Mouse (Mus musculus): ENCODE measurements around the gene Glis3. TPM values are rescaled to one million over a fixed set of nuclear protein-coding genes. Genes with fewer than 3 reads are reported as not detected.
A peak's percentile ranks its signal among the peaks of the same experiment; 100 is the strongest.

The Glis3 gene
- polyA plus RNA-seq, 1 experiment from 2014 or later, result 4.4 TPM

- WGBS, result 93% methylated on average over 11 of the region's 11 CpGs
- Histone ChIP-seq H3K4me1 (ENCODE audit: control insufficient read depth, insufficient read depth, low read length) (no peaks in the 10 kb centered on the region), H3K9me3 (ENCODE audit: control insufficient read depth, low read length) (no peaks in the 10 kb centered on the region)
Measured at GRCm38 (mm10) chr19:28621608-28622505, 58.0 kb downstream of the Glis3 start.

GRCm38 (mm10) chr19:28617736-28618135, 62.1 kb downstream of the Glis3 start:
- H3K9me3 ChIP-seq (ENCODE audit: control insufficient read depth, low read length), result no peaks in the 10 kb centered on the region
- DNase-seq (no peak), ATAC-seq (ENCODE audit: low FRiP score, low TSS enrichment) (no peak)
- H3K9ac ChIP-seq (replicated peaks; ENCODE audit: low read length), result no peak overlapping the region
- no peaks in the 10 kb centered on the region for H3K4me1 ChIP-seq (ENCODE audit: control insufficient read depth, insufficient read depth, low read length)
- H3K4me3 ChIP-seq (replicated peaks; ENCODE audit: low read depth, low read length), result no peak overlapping the region
- no peak overlapping the region for H3K4me2 ChIP-seq (ENCODE audit: low read length)
- H3K27ac ChIP-seq (replicated peaks; ENCODE audit: low read depth, low read length), result no peak overlapping the region
- peaks cover 7% of the 10 kb centered on the region; the same call in 1 of the 2 replicates for H3K27me3 ChIP-seq (ENCODE audit: control insufficient read depth, insufficient read depth, low read length)
- WGBS, result 86% methylated on average over 7 of the region's 7 CpGs
- no peaks in the 10 kb centered on the region for H3K36me3 ChIP-seq (ENCODE audit: control insufficient read depth, insufficient read depth, low read length)

More at GRCm38 (mm10) chr19:28621608-28622505, 58.0 kb downstream of the Glis3 start:
- ATAC-seq (ENCODE audit: low FRiP score, low TSS enrichment) (no peak), DNase-seq (no peak)
- H3K9ac ChIP-seq (replicated peaks; ENCODE audit: low read length), result no peak overlapping the region
- H3K4me2 ChIP-seq (ENCODE audit: low read length), result no peak overlapping the region
- H3K27me3 ChIP-seq (ENCODE audit: control insufficient read depth, insufficient read depth, low read length), result peaks cover 3% of the 10 kb centered on the region; the same call in 1 of the 2 replicates
- H3K27ac ChIP-seq (replicated peaks; ENCODE audit: low read depth, low read length), result no peak overlapping the region
- no peaks in the 10 kb centered on the region for H3K36me3 ChIP-seq (ENCODE audit: control insufficient read depth, insufficient read depth, low read length)
- H3K4me3 ChIP-seq (replicated peaks; ENCODE audit: low read depth, low read length), result no peak overlapping the region

DNA sequence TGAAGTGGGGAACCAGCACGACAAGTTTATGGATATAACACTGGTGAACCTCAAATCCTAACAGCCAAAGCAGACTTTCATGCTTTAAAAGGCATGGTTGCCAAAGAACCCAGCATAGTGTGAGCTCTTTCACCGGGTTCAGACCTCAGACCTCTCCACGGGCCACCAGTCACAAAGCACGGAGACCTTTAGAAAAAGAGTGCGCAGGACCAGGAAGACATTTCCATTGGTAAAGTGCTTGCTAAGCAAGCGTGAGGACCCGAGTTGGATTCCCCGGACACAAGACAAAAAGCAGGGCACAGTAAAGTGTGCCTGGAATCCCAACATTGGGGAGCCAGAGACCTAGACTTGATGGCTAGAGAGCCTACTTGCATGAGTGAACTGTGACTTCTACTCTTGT, 62.7 kb downstream of the Glis3 start:
- DNase-seq (no peak), ATAC-seq (ENCODE audit: low FRiP score, low TSS enrichment) (no peak)
- no peak overlapping the region for H3K9ac ChIP-seq (replicated peaks; ENCODE audit: low read length)
- no peaks in the 10 kb centered on the region for H3K4me1 ChIP-seq (ENCODE audit: control insufficient read depth, insufficient read depth, low read length)
- no peak overlapping the region for H3K27ac ChIP-seq (replicated peaks; ENCODE audit: low read depth, low read length)
- H3K27me3 ChIP-seq (ENCODE audit: control insufficient read depth, insufficient read depth, low read length), result peaks cover 12% of the 10 kb centered on the region; the same call in 1 of the 2 replicates
- 39% methylated on average over 8 of the region's 8 CpGs for WGBS
- no peak overlapping the region for H3K4me3 ChIP-seq (replicated peaks; ENCODE audit: low read depth, low read length)
- no peaks in the 10 kb centered on the region for H3K9me3 ChIP-seq (ENCODE audit: control insufficient read depth, low read length)
- H3K4me2 ChIP-seq (ENCODE audit: low read length), result no peak overlapping the region
- no peaks in the 10 kb centered on the region for H3K36me3 ChIP-seq (ENCODE audit: control insufficient read depth, insufficient read depth, low read length)

DNA sequence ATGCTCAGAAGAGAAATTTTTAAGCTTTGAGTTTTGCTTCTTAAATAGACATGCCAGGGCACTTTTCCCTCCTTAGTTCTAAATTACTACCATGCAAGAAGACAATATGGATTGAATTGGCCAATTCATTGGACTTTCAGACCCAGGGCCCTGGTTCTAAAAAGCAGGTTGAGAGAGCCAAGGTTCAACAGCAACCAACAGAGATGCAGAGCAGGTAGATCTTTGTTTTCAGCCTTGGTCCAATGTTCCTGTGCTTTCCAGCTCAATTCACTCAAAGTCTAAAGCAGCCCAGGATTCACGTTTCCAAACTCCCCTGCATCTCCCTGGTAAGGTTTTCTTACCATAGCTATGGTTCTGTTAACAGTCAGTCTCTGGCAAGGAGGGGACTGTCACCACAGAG, 63.4 kb downstream of the Glis3 start:
- whole genome bisulfite sequencing, result 44% methylated on average over 1 of the region's 1 CpGs
- no peak overlapping the region for H3K27ac ChIP-seq (replicated peaks; ENCODE audit: low read depth, low read length)
- ATAC-seq (ENCODE audit: low FRiP score, low TSS enrichment), result no peak
- H3K36me3 ChIP-seq (ENCODE audit: control insufficient read depth, insufficient read depth, low read length), result no peaks in the 10 kb centered on the region
- no peak overlapping the region for H3K4me2 ChIP-seq (ENCODE audit: low read length)
- peaks cover 14% of the 10 kb centered on the region; the same call in 1 of the 2 replicates for H3K27me3 ChIP-seq (ENCODE audit: control insufficient read depth, insufficient read depth, low read length)
- no peaks in the 10 kb centered on the region for H3K4me1 ChIP-seq (ENCODE audit: control insufficient read depth, insufficient read depth, low read length)
- H3K9ac ChIP-seq (replicated peaks; ENCODE audit: low read length), result no peak overlapping the region
- H3K4me3 ChIP-seq (replicated peaks; ENCODE audit: low read depth, low read length), result no peak overlapping the region
- H3K9me3 ChIP-seq (ENCODE audit: control insufficient read depth, low read length), result no peaks in the 10 kb centered on the region
- no peak for DNase-seq

- peaks cover 20% of the 10 kb centered on the region; the same call in 1 of the 2 replicates for H3K27me3 ChIP-seq (ENCODE audit: control insufficient read depth, insufficient read depth, low read length)
- H3K4me2 ChIP-seq (ENCODE audit: low read length), result no peak overlapping the region
- H3K4me1 ChIP-seq (ENCODE audit: control insufficient read depth, insufficient read depth, low read length), result peaks cover 14% of the 10 kb centered on the region; the same call in 1 of the 2 replicates
- WGBS, result 96% methylated on average over 10 of the region's 10 CpGs
- H3K36me3 ChIP-seq (ENCODE audit: control insufficient read depth, insufficient read depth, low read length), result no peaks in the 10 kb centered on the region
- H3K9ac ChIP-seq (replicated peaks; ENCODE audit: low read length), result no peak overlapping the region
- ATAC-seq (ENCODE audit: low FRiP score, low TSS enrichment), result no peak
- no peak overlapping the region for H3K4me3 ChIP-seq (replicated peaks; ENCODE audit: low read depth, low read length)
- H3K27ac ChIP-seq (replicated peaks; ENCODE audit: low read depth, low read length), result no peak overlapping the region
- no peaks in the 10 kb centered on the region for H3K9me3 ChIP-seq (ENCODE audit: control insufficient read depth, low read length)
- no peak for DNase-seq
Measured at GRCm38 (mm10) chr19:28612249-28612648, 67.6 kb downstream of the Glis3 start.

- H3K36me3 ChIP-seq (ENCODE audit: control insufficient read depth, insufficient read depth, low read length), result no peaks in the 10 kb centered on the region
- 19% methylated on average over 5 of the region's 5 CpGs for WGBS
- no peaks in the 10 kb centered on the region for H3K9me3 ChIP-seq (ENCODE audit: control insufficient read depth, low read length)
- ATAC-seq (ENCODE audit: low FRiP score, low TSS enrichment) (peak; percentile 74; the same call in 1 of the 2 replicates), DNase-seq (peak; percentile 66)
- peaks cover 26% of the 10 kb centered on the region for H3K27me3 ChIP-seq (ENCODE audit: control insufficient read depth, insufficient read depth, low read length)
- no peak overlapping the region for H3K4me2 ChIP-seq (ENCODE audit: low read length)
- H3K4me1 ChIP-seq (ENCODE audit: control insufficient read depth, insufficient read depth, low read length), result peaks cover 14% of the 10 kb centered on the region; the same call in 1 of the 2 replicates
- 0 out of 2 replicates have a peak overlapping the region, but pooled peaks have one; percentile 37 for H3K27ac ChIP-seq (replicated peaks; ENCODE audit: low read depth, low read length)
- no peak overlapping the region for H3K9ac ChIP-seq (replicated peaks; ENCODE audit: low read length)
- H3K4me3 ChIP-seq (replicated peaks; ENCODE audit: low read depth, low read length), result no peak overlapping the region
Measured at GRCm38 (mm10) chr19:28608747-28609146, 71.1 kb downstream of the Glis3 start.

- no peak overlapping the region for H3K4me3 ChIP-seq (replicated peaks; ENCODE audit: low read depth, low read length)
- H3K4me1 ChIP-seq (ENCODE audit: control insufficient read depth, insufficient read depth, low read length), result peaks cover 14% of the 10 kb centered on the region; the same call in 1 of the 2 replicates
- H3K27ac ChIP-seq (replicated peaks; ENCODE audit: low read depth, low read length), result peak overlapping the region; percentile 37
- no peaks in the 10 kb centered on the region for H3K9me3 ChIP-seq (ENCODE audit: control insufficient read depth, low read length)
- H3K4me2 ChIP-seq (ENCODE audit: low read length), result no peak overlapping the region
- DNase-seq (peak; percentile 70), ATAC-seq (ENCODE audit: low FRiP score, low TSS enrichment) (no peak)
- no peak overlapping the region for H3K9ac ChIP-seq (replicated peaks; ENCODE audit: low read length)
- WGBS, result 36% methylated on average over 6 of the region's 6 CpGs
- H3K36me3 ChIP-seq (ENCODE audit: control insufficient read depth, insufficient read depth, low read length), result no peaks in the 10 kb centered on the region
- peaks cover 23% of the 10 kb centered on the region for H3K27me3 ChIP-seq (ENCODE audit: control insufficient read depth, insufficient read depth, low read length)
Measured at GRCm38 (mm10) chr19:28608277-28608676, 71.6 kb downstream of the Glis3 start.

DNA sequence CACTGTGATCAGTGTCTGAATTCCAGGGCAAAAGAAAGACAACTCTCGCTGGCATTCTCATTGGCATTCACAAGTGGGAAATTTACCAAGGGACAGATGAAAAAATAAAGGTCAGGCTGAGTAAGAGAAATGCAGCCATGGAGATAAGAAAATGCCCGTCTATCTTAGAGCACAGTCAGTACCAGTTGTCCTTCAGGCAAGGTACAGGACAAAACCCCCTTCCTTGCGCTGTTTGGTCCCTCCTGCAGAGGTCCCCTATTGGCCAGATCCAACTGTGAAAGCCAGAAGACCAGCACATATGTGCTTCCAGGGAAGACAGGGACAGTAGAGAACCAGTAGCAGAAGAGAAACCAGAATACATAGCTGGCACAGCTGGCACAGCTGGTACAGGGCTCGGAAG, 79.0 kb downstream of the Glis3 start:
- no peaks in the 10 kb centered on the region for H3K4me1 ChIP-seq (ENCODE audit: control insufficient read depth, insufficient read depth, low read length)
- H3K36me3 ChIP-seq (ENCODE audit: control insufficient read depth, insufficient read depth, low read length), result no peaks in the 10 kb centered on the region
- ATAC-seq (ENCODE audit: low FRiP score, low TSS enrichment) (no peak), DNase-seq (no peak)
- H3K27me3 ChIP-seq (ENCODE audit: control insufficient read depth, insufficient read depth, low read length), result peaks cover 5% of the 10 kb centered on the region; the same call in 1 of the 2 replicates
- H3K9ac ChIP-seq (replicated peaks; ENCODE audit: low read length), result no peak overlapping the region
- H3K4me2 ChIP-seq (ENCODE audit: low read length), result no peak overlapping the region
- no peaks in the 10 kb centered on the region for H3K9me3 ChIP-seq (ENCODE audit: control insufficient read depth, low read length)
- WGBS, result 87% methylated on average over 4 of the region's 4 CpGs
- no peak overlapping the region for H3K27ac ChIP-seq (replicated peaks; ENCODE audit: low read depth, low read length)
- no peak overlapping the region for H3K4me3 ChIP-seq (replicated peaks; ENCODE audit: low read depth, low read length)

GRCm38 (mm10) chr19:28594215-28594614, 85.7 kb downstream of the Glis3 start:
- H3K27ac ChIP-seq (replicated peaks; ENCODE audit: low read depth, low read length), result no peak overlapping the region
- H3K9me3 ChIP-seq (ENCODE audit: control insufficient read depth, low read length), result no peaks in the 10 kb centered on the region
- H3K9ac ChIP-seq (replicated peaks; ENCODE audit: low read length), result no peak overlapping the region
- DNase-seq, result no peak
- H3K27me3 ChIP-seq (ENCODE audit: control insufficient read depth, insufficient read depth, low read length), result no peaks in the 10 kb centered on the region
- H3K36me3 ChIP-seq (ENCODE audit: control insufficient read depth, insufficient read depth, low read length), result no peaks in the 10 kb centered on the region
- no peak for ATAC-seq (ENCODE audit: low FRiP score, low TSS enrichment)
- no peak overlapping the region for H3K4me3 ChIP-seq (replicated peaks; ENCODE audit: low read depth, low read length)
- 56% methylated on average over 4 of the region's 4 CpGs for WGBS
- H3K4me1 ChIP-seq (ENCODE audit: control insufficient read depth, insufficient read depth, low read length), result no peaks in the 10 kb centered on the region
- no peak overlapping the region for H3K4me2 ChIP-seq (ENCODE audit: low read length)

Measured in midbrain, embryonic 14.5 days (tissue).